Mouse (Mus musculus) E14TG2a.4 (cell line): Measurements from ENCODE around the gene Mmrn2.

Experiments used
- H3K27me3 ChIP-seq: 2 replicates; pipeline ENCODE4 v1.6.1; 2014; ENCODE audit warnings: low read length, control low read depth; ENCODE audit not compliant: insufficient read depth
- H3K36me3 ChIP-seq: 2 replicates; pipeline ENCODE4 v1.6.1; 2014; ENCODE audit warnings: low read length, control low read depth; ENCODE audit not compliant: insufficient read depth
- H3K4me1 ChIP-seq: replicated peaks from 2 replicates; pipeline ENCODE4 v1.6.1; 2014; ENCODE audit warnings: low read depth, low read length, control low read depth
- H3K4me3 ChIP-seq: replicated peaks from 2 replicates; pipeline ENCODE4 v1.5.1; 2014; ENCODE audit warnings: mild to moderate bottlenecking, low read length
- H3K9me3 ChIP-seq: 2 replicates; pipeline ENCODE4 v1.6.1; 2014; ENCODE audit warnings: low read length, control low read depth
- CTCF ChIP-seq: conservative IDR thresholded peaks from 2 replicates; pipeline ENCODE4 v1.5.1; 2014; ENCODE audit warnings: low read length
- NANOG ChIP-seq: IDR thresholded peaks from 2 replicates; pipeline ENCODE4 v1.6.1; 2014; ENCODE audit warnings: borderline replicate concordance, low read length, mixed read lengths
- POU5F1 ChIP-seq: IDR thresholded peaks from 2 replicates; pipeline ENCODE4 v1.6.1; 2014; ENCODE audit warnings: low read length, borderline replicate concordance

The Mmrn2 gene

DNA sequence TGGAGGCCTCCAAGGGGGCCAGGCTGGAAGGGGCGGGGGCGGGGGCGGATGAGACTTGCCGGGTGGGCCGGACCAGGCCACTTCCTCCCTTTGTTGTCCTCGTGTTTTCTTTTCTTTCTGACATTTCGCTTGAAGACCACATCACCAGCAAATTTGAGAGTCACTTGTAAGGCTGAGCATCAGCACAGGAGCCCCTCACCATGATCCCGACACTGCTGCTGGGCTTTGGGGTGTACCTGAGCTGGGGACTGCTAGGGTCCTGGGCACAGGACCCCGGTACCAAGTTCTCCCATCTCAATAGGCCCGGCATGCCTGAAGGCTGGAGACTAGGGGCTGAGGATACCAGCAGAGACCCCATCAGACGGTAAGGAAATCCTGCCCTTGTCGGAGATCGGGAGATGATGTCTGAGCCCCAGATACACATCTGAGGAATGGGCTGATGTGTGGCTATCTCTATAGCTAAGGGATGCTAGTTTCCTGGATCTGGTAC lies at the start of gene Mmrn2:
Gene Mmrn2 (plus strand): TSS at position 51 of the 490 bp plus-strand sequence.
- H3K9me3 ChIP-seq = no peaks in the 10 kb centered on the region
- H3K36me3 ChIP-seq = no peaks in the 10 kb centered on the region
- H3K27me3 ChIP-seq = no peaks in the 10 kb centered on the region; the same call in 1 of the 2 replicates
- H3K4me3 ChIP-seq = peak within 1 kb of the TSS; percentile 48
- no peak for TF ChIP-seq NANOG
- no peak for TF ChIP-seq POU5F1
- no peak for TF ChIP-seq CTCF
- peaks cover 92% of the 10 kb centered on the region for H3K4me1 ChIP-seq

DNA sequence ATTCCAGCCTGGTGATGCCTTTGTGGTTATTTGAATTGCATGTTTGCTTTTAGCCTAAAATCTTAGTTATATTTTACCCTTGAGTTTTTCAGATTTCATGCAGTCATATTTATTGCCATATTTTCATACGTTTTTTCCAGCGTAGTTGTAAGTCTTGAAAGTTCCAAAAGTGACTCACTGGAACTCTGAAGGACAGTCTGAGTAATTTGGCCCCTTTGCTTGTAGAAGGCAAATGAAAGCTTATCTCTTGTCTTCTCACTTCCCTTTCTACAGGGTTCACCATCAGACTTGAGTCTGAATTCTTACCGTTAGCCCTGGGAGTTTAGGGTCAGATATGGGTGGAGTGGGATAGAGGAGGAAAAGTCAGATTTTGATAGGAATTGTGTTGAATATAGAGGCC lies 48.7 kb upstream of the Mmrn2 start:
- Histone ChIP-seq H3K9me3 (no peaks in the 10 kb centered on the region), H3K27me3 (no peaks in the 10 kb centered on the region), H3K4me3 (no peak overlapping the region), H3K4me1 (peaks cover 20% of the 10 kb centered on the region), H3K36me3 (peaks cover 86% of the 10 kb centered on the region)
- no peak for TF ChIP-seq NANOG
- TF ChIP-seq CTCF = no peak
- no peak for TF ChIP-seq POU5F1

DNA sequence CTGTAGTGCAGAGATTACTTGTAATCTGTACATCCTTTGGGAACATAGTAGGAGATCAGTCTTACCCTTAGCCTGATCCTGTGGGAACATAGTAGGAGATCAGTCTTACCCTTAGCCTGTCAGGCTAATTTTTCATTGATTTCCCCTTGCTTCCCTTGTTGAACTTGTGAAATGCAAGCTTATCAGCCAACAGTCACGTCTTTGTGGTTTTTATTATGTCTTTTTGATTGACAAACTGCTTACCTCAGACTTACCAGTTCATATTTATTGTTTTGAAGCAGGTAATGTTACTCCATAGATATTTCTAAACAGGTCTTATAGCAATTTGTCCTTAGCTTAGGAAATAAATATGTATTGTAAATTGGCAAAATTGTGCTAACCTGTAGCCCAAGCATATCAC lies 47.6 kb upstream of the Mmrn2 start:
- H3K36me3 ChIP-seq = peaks cover 94% of the 10 kb centered on the region
- no peak overlapping the region for H3K4me3 ChIP-seq
- TF ChIP-seq NANOG = no peak
- no peak for TF ChIP-seq POU5F1
- no peak for TF ChIP-seq CTCF
- peaks cover 18% of the 10 kb centered on the region for H3K4me1 ChIP-seq
- H3K27me3 ChIP-seq = no peaks in the 10 kb centered on the region
- no peaks in the 10 kb centered on the region for H3K9me3 ChIP-seq

DNA sequence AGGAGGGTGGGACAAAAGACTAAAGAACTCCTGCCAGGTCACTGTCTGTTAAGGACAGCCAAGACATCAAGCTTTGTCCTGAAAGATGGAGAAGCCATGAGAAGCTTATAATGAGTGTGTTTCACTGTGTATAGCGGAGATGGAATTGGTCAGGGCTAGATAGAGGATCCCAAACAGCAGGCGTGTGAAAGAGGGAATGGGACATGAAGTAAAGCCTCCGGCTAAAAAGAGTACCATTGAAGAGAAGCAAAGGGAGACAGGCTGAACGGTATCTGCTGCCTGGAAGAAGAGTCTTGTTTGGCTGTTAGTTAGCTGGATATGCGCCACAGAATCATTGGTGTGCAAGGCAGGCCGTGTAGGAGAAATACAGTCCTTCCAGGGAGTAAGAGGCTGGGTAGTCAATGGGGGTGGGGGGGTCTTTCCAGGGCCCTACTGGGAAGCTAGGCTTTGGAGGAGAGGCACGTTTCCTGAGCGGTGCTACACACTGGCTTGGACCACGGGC lies 44.6 kb upstream of the Mmrn2 start:
- no peak for TF ChIP-seq NANOG
- no peak for TF ChIP-seq POU5F1
- TF ChIP-seq CTCF = no peak
- peaks cover 97% of the 10 kb centered on the region for H3K36me3 ChIP-seq
- no peak overlapping the region for H3K4me3 ChIP-seq
- H3K9me3 ChIP-seq = no peaks in the 10 kb centered on the region
- H3K4me1 ChIP-seq = no peaks in the 10 kb centered on the region; the same call in 1 of the 2 replicates
- no peaks in the 10 kb centered on the region for H3K27me3 ChIP-seq

DNA sequence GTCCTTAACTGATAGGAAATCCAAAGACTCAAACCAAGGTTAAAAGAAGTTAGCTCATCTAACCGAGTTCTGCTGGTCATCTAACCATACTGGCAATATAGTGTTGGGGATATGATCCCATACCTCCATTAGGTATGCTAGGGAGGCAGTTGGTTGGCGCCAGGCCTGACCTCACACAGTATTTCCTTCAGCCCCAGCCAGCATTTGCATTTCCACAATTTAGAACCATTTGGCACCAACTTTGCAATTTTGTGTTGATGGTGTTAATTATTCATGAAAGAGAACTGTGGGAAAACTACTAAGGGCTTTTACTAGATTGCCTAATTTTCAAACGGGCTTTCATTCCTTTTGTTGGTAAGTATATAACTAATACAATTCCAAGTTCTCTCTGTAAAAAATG lies 43.4 kb upstream of the Mmrn2 start:
- no peaks in the 10 kb centered on the region; the same call in 1 of the 2 replicates for H3K4me1 ChIP-seq
- H3K9me3 ChIP-seq = no peaks in the 10 kb centered on the region
- TF ChIP-seq POU5F1 (no peak), NANOG (no peak), CTCF (no peak)
- peaks cover 97% of the 10 kb centered on the region for H3K36me3 ChIP-seq
- H3K27me3 ChIP-seq = no peaks in the 10 kb centered on the region
- H3K4me3 ChIP-seq = no peak overlapping the region

DNA sequence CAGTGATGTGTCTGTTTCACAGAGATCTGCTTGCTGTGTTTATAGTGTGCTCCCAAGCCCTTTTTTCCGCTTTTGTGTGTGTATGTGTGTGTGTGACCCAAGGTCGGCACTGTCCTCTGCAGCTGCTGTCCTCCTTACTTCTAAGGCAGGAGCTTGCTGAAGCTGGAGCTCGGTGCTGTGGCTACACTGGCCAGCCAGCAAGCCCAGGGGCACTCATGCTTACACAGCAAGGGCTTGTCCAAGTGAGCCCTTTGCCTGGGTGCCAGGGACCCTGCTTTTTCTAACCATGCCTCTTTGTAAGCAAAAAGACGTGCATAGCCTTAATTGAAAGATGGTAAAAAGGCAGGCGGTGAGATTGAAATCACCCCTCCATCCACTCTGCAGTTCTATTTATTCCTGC lies 42.8 kb upstream of the Mmrn2 start:
- no peak for TF ChIP-seq NANOG
- TF ChIP-seq POU5F1 = no peak
- TF ChIP-seq CTCF = no peak
- Histone ChIP-seq H3K4me3 (no peak overlapping the region), H3K36me3 (peaks cover 97% of the 10 kb centered on the region), H3K4me1 (no peaks in the 10 kb centered on the region; the same call in 1 of the 2 replicates), H3K9me3 (no peaks in the 10 kb centered on the region), H3K27me3 (no peaks in the 10 kb centered on the region)

DNA sequence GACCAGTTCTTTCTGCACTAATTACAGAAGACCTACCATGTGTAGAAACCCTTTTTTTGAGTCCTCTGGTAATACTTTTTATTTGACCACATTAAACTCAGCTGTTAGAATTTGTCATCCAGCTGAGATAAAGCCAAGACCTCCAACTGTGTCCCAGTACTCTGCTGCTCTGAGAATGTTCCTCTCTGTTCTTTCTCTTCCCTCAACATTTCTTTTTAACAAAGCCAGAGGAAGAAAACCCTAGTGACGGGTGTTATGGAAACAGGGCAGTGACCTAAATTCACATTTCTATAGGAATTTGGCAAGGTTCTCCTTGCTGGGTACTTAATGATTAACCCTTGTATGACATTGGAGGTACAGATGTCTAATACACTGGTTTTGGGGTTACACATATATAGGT lies 35.8 kb upstream of the Mmrn2 start:
- no peak for TF ChIP-seq CTCF
- TF ChIP-seq POU5F1 = no peak
- TF ChIP-seq NANOG = no peak
- Histone ChIP-seq H3K27me3 (no peaks in the 10 kb centered on the region), H3K9me3 (no peaks in the 10 kb centered on the region), H3K4me1 (no peaks in the 10 kb centered on the region; the same call in 1 of the 2 replicates), H3K36me3 (peaks cover 96% of the 10 kb centered on the region), H3K4me3 (no peak overlapping the region)

DNA sequence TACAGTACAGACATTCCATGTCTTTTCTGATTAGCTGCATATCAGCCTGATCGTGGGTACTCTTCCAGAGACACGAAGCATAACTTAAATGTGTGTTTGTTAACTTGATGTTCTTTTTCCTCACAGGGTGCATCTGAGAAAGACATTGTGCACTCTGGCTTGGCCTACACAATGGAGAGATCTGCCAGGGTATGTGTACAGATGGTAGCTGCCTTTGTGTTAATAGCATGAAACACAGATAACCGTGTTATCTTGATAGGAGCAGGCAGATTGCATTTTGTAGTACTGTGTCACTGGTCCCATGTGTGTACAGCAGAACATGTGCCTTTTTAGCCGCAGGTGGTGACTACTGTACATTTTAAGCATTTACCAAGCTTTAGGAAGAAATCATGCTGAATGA lies 33.3 kb upstream of the Mmrn2 start:
- no peak overlapping the region for H3K4me3 ChIP-seq
- no peaks in the 10 kb centered on the region for H3K27me3 ChIP-seq
- TF ChIP-seq POU5F1 = no peak
- TF ChIP-seq CTCF = no peak
- TF ChIP-seq NANOG = no peak
- no peaks in the 10 kb centered on the region for H3K9me3 ChIP-seq
- peaks cover 10% of the 10 kb centered on the region for H3K4me1 ChIP-seq
- H3K36me3 ChIP-seq = peaks cover 82% of the 10 kb centered on the region

DNA sequence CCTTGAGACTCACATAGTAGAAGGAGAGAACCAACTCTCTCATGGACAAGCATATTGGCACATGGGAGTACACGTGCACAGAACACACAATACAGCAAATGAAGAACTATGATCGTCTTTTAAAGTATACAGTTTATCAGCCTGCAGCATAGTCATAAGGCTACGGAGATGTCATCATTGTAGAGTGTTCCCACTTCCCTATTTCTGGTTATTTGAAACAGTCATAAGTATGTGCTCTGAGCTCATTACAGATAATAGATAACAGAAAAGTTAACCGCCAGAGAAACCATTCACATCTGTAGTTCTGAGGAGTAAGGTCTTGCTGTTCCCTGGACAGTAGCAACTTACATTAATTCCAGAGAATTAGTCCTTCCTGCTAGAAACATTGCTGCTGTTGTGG lies 32.2 kb upstream of the Mmrn2 start:
- Histone ChIP-seq H3K9me3 (no peaks in the 10 kb centered on the region), H3K36me3 (peaks cover 78% of the 10 kb centered on the region), H3K4me3 (no peak overlapping the region), H3K27me3 (no peaks in the 10 kb centered on the region), H3K4me1 (peaks cover 21% of the 10 kb centered on the region)
- no peak for TF ChIP-seq CTCF
- TF ChIP-seq NANOG = no peak
- no peak for TF ChIP-seq POU5F1
